Mouse (Mus musculus): ENCODE data around the gene Pin1rt1.

Gene Pin1rt1

DNA sequence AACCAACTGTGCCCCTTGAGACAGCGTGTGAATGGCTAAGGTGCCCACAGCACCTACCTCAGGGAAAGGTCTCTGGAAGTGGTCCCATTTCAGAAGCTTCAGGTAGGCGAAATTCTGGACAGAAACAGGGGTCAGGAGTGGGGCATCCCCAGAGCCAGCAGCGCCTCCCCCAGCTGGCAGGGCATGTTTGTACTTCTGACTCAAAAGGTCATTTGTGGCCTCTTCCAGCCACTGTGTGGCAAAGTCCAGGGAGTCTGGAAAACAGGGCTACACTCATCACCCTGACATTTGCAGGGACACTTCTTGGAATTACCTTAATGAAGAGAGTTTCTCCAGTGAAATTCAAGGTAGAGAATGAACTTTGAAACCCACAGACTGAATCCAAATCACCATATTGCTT lies 27.9 kb downstream of the Pin1rt1 start:
- ChIA-PET POLR2A (interaction anchor here in 2 of 4 experiments (0.8 to 1.8 kb wide), 2 partner anchors 54 to 65 kb away, joined by 3 to 6 read pairs; partner anchors contain the start of gene Depdc7 (in 1 of the 2)), CTCF (interaction anchor here in 1 of 4 experiments (1.1 kb wide), 1 partner anchor 65 kb away, joined by 3 read pairs; no protein-coding TSS in a partner anchor)

DNA sequence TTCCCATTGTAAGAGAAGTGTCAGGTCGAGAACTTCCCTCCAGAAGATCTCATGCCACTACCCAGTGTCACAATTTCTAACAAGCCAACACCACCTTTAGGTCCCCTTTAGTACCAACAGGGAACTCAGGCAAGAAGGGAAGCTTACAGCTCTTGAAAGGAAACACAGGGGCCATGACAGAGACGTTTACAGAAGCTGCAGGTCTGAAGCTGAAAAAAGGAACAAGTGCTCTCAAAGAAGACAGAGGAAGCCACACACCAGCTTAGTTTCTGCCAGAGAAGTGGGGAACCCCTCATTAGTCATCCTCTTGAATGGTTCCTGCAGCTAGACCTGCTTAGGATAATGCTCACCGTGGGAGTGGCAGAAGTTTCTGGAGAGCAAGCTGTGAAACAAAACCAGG lies 28.9 kb downstream of the Pin1rt1 start:
- POLR2A ChIA-PET: interaction anchor here in 1 of 4 experiments (0.6 to 2.0 kb wide), 2 partner anchors 20 to 45 kb away, joined by 3 to 4 read pairs; no protein-coding TSS in a partner anchor
- CTCF ChIA-PET: no interaction called here

DNA sequence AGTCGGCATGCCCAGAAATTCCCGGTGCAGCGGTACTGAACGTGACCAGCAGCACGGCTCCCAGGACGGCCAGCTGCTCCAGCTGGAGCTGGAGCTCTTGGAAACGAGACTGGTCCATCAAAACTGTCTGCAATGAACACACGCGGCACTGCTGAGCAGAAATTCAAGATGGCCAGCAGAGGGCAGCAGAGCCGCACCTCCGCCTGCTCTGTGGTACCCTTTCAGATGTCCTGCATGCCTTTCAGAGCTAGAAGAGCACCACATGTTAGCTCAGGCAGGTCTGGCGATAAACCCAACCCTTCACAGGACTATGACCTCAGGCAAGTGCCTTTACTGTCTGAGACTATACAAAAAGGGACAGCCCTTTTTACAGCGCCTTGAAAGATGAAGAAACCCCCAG lies 30.8 kb downstream of the Pin1rt1 start:
- ChIA-PET POLR2A (interaction anchor here in 3 of 4 experiments (0.5 to 6.4 kb wide), 34 partner anchors 11 to 166 kb away, joined by 3 to 44 read pairs (median 4); partner anchors contain the start of genes Cstf3 (in 3 of the 3), Tcp11l1 (in 2 of the 3) and Depdc7 (in 1 of the 3)), CTCF (interaction anchor here (0.5 to 3.4 kb wide), 95 partner anchors 8 to 788 kb away, joined by 3 to 60 read pairs (median 4); partner anchors contain the start of genes Depdc7 (in 2 of the 4), Tcp11l1 (in 2 of the 4), Cstf3 (in 1 of the 4) and D430041D05Rik (in 1 of the 4))

DNA sequence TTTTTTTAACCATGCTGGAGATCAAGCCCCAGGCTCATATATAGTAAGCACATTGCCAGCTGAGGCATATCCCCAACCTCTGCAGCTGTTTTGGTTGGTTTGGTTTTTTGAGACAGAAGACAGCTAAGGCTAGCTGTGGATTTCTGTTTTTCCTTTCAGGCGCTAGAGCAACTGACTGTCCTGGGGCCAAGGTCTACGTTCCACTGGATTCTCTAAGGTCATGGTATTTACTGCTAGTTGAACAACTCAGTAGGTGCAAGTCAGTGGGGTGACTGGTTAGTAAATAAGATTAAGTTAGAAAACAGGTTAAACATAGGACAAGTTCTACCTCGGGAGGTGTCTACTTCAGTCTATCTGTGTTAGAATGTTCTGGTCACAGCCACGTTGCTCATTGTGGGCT lies 31.4 kb downstream of the Pin1rt1 start:
- ChIA-PET POLR2A (interaction anchor here in 3 of 4 experiments (0.6 to 6.4 kb wide), 26 partner anchors 15 to 167 kb away, joined by 3 to 44 read pairs (median 4); partner anchors contain the start of genes Cstf3 (in 3 of the 3), Tcp11l1 (in 2 of the 3) and Depdc7 (in 1 of the 3)), CTCF (interaction anchor here (0.5 to 3.4 kb wide), 84 partner anchors 8 to 787 kb away, joined by 3 to 60 read pairs (median 4); partner anchors contain the start of genes Depdc7 (in 2 of the 4), Tcp11l1 (in 2 of the 4), Cstf3 (in 1 of the 4) and D430041D05Rik (in 1 of the 4))

DNA sequence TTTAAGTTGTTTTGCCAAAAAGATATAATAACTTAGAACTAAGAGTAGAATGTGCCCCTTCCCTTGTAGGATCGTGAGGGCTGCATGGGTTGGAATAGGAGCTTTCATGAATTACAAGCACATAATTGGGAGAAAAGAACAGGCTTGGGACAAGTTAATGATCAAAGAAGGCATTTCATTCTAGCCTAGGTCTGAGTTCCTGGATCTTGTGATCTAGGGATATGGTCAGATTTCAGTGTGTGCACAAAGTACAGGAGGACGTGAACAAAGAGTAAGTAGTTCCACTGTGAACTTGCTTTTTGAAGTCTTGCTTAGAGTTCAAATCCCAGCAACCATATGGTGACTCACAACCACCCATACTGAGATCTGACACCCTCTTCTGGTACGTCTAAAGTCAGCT lies 38.9 kb downstream of the Pin1rt1 start:
- ChIA-PET POLR2A (no interaction called here), CTCF (interaction anchor here in 3 of 4 experiments (0.6 to 1.4 kb wide), 4 partner anchors 8 to 31 kb away, joined by 3 read pairs; no protein-coding TSS in a partner anchor)

DNA sequence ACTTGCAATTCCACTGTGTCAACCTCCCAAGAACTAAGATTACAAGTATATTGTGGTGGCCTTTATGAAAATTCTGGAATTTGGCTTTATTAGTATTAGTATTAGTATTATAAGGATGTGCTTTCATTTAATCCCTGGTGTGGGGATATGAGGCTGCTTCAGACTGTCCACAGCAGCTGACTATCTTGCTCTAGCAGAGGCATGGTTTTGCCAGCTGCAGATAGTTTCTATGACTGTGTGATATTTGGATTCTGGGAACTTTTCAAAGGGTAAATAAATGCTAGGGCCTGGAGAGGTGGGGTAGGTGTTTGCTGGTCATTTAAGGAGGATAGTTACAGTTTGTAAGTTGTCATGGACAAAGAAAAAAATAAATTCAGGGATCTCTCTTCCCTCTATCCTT lies 44.5 kb downstream of the Pin1rt1 start:
- CTCF ChIA-PET: no interaction called here
- POLR2A ChIA-PET: interaction anchor here in 1 of 4 experiments (0.6 to 4.6 kb wide), 5 partner anchors 9 to 83 kb away, joined by 3 to 44 read pairs (median 5); no protein-coding TSS in a partner anchor

DNA sequence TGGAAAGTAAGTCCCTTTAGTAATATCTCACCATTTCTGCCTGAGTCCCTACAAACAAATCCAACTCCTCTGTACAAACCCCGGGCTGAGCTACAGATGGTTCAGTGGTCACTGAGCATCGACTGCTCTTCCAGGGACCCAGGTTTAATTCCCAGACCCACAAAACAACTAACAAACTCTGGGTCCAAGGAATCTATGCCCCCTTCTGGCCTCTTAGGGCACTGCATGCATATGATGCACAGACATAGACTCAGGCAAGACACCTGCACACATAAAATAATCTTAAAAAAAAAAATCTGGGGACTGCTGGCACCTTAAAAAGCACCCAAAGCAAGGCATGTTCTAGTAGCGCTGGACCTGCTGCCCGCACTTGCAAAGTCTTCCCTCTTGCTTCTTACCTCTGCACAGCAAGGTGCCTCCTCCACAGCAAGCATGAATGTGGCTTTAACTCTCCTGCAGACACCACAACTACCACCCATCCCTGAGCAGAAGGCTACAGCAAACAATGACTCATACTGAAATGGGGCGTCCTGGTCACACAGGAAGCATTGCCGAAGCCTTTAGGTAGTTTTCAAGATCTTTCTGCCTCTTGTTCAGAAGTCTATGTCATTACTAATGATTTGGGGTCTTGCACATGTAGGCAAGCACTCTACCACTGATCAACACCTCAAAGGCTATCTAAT lies 46.9 kb downstream of the Pin1rt1 start:
- ChIA-PET POLR2A (interaction anchor here in 3 of 4 experiments (1.0 to 4.6 kb wide), 9 partner anchors 12 to 186 kb away, joined by 3 to 44 read pairs (median 4); partner anchors contain the start of genes Cstf3 (in 3 of the 3) and Depdc7 (in 1 of the 3)), CTCF (interaction anchor here in 3 of 4 experiments (0.6 to 2.7 kb wide), 3 partner anchors 15 to 57 kb away, joined by 4 to 11 read pairs (median 10); no protein-coding TSS in a partner anchor)
